Mouse (Mus musculus): Measurements from ENCODE around the gene Por. TPM values are rescaled to one million over a fixed set of nuclear protein-coding genes. Genes with fewer than 3 reads are reported as not detected.

The Por gene
- total and polyA plus RNA-seq, 2 experiments, result 211 to 284 TPM

GRCm38 (mm10) chr5:135693281-135693853 is 23.5 kb downstream of the Por start:
- peaks cover 30% of the 10 kb centered on the region; the same call in 1 of the 2 replicates for H3K79me2 ChIP-seq (ENCODE audit: control insufficient read depth, insufficient read depth, low read length)

GRCm38 (mm10) chr5:135695277-135695721 is 25.5 kb downstream of the Por start:
- Histone ChIP-seq H3K4me3 (ENCODE audit: insufficient read depth, low read depth, low read length) (no peak overlapping the region), H3K36me3 (ENCODE audit: control insufficient read depth, insufficient read depth, low read length) (peaks cover 32% of the 10 kb centered on the region), H3K27me3 (ENCODE audit: control insufficient read depth, insufficient read depth, low read length) (no peaks in the 10 kb centered on the region), H3K27ac (replicated peaks; ENCODE audit: insufficient read depth, low read depth, low read length) (peak overlapping the region; percentile 21), H3K79me2 (ENCODE audit: control insufficient read depth, insufficient read depth, low read length) (peaks cover 34% of the 10 kb centered on the region), H3K9ac (ENCODE audit: low read depth, low read length) (peak overlapping the region; percentile 49; the same call in 1 of the 2 replicates), H3K4me1 (ENCODE audit: control insufficient read depth, insufficient read depth, low read length) (peaks cover 38% of the 10 kb centered on the region)
- DNase-seq (ENCODE audit: extremely low read depth, low read depth, low spot score), result peak; percentile 100
- 14% methylated on average over 7 of the region's 7 CpGs for WGBS
- TF ChIP-seq CTCF (IDR thresholded peaks at IDR 0.05; ENCODE audit: low read depth, low read length) (no peak), POLR2A (IDR thresholded peaks at IDR 0.05; ENCODE audit: extremely low read depth, insufficient read depth, low read length) (no peak)

More at GRCm38 (mm10) chr5:135693281-135693853, 23.5 kb downstream of the Por start:
- TF ChIP-seq POLR2A (IDR thresholded peaks at IDR 0.05; ENCODE audit: extremely low read depth, insufficient read depth, low read length) (0 out of 2 replicates have a peak, but pooled peaks have one; percentile 9), CTCF (IDR thresholded peaks at IDR 0.05; ENCODE audit: low read depth, low read length) (no peak)
- Histone ChIP-seq H3K4me3 (ENCODE audit: insufficient read depth, low read depth, low read length) (no peak overlapping the region), H3K9ac (ENCODE audit: low read depth, low read length) (peak overlapping the region; percentile 18), H3K27me3 (ENCODE audit: control insufficient read depth, insufficient read depth, low read length) (no peaks in the 10 kb centered on the region), H3K4me1 (ENCODE audit: control insufficient read depth, insufficient read depth, low read length) (peaks cover 26% of the 10 kb centered on the region), H3K36me3 (ENCODE audit: control insufficient read depth, insufficient read depth, low read length) (peaks cover 23% of the 10 kb centered on the region), H3K27ac (replicated peaks; ENCODE audit: insufficient read depth, low read depth, low read length) (peak overlapping the region; percentile 84)
- 81% methylated on average over 5 of the region's 5 CpGs for WGBS
- DNase-seq (ENCODE audit: extremely low read depth, low read depth, low spot score), result no peak

GRCm38 (mm10) chr5:135697711-135698111 is 27.9 kb downstream of the Por start:
- H3K4me3 ChIP-seq (ENCODE audit: insufficient read depth, low read depth, low read length), result no peak overlapping the region
- H3K79me2 ChIP-seq (ENCODE audit: control insufficient read depth, insufficient read depth, low read length), result peaks cover 52% of the 10 kb centered on the region
- peak overlapping the region; percentile 80 for H3K27ac ChIP-seq (replicated peaks; ENCODE audit: insufficient read depth, low read depth, low read length)
- TF ChIP-seq CTCF (IDR thresholded peaks at IDR 0.05; ENCODE audit: low read depth, low read length), result no peak
- 18% methylated on average over 5 of the region's 5 CpGs for WGBS
- peak overlapping the region; percentile 58 for H3K9ac ChIP-seq (ENCODE audit: low read depth, low read length)
- H3K27me3 ChIP-seq (ENCODE audit: control insufficient read depth, insufficient read depth, low read length), result no peaks in the 10 kb centered on the region
- H3K4me1 ChIP-seq (ENCODE audit: control insufficient read depth, insufficient read depth, low read length), result peaks cover 48% of the 10 kb centered on the region
- peak; percentile 90 for DNase-seq (ENCODE audit: extremely low read depth, low read depth, low spot score)
- H3K36me3 ChIP-seq (ENCODE audit: control insufficient read depth, insufficient read depth, low read length), result peaks cover 36% of the 10 kb centered on the region

GRCm38 (mm10) chr5:135701601-135702000 is 31.8 kb downstream of the Por start:
- H3K27ac ChIP-seq (replicated peaks; ENCODE audit: insufficient read depth, low read depth, low read length), result no peak overlapping the region
- no peak overlapping the region for H3K4me3 ChIP-seq (ENCODE audit: insufficient read depth, low read depth, low read length)
- no peaks in the 10 kb centered on the region for H3K27me3 ChIP-seq (ENCODE audit: control insufficient read depth, insufficient read depth, low read length)
- peaks cover 39% of the 10 kb centered on the region for H3K36me3 ChIP-seq (ENCODE audit: control insufficient read depth, insufficient read depth, low read length)
- peaks cover 57% of the 10 kb centered on the region for H3K4me1 ChIP-seq (ENCODE audit: control insufficient read depth, insufficient read depth, low read length)
- no peak overlapping the region for H3K9ac ChIP-seq (ENCODE audit: low read depth, low read length)
- TF ChIP-seq CTCF (IDR thresholded peaks at IDR 0.05; ENCODE audit: low read depth, low read length), result no peak
- no peak for TF ChIP-seq POLR2A (IDR thresholded peaks at IDR 0.05; ENCODE audit: extremely low read depth, insufficient read depth, low read length)
- H3K79me2 ChIP-seq (ENCODE audit: control insufficient read depth, insufficient read depth, low read length), result peaks cover 60% of the 10 kb centered on the region
- no peak for DNase-seq (ENCODE audit: extremely low read depth, low read depth, low spot score)
- WGBS, result 84% methylated on average over 4 of the region's 4 CpGs

GRCm38 (mm10) chr5:135702190-135702589 is 32.4 kb downstream of the Por start:
- no peak overlapping the region for H3K4me3 ChIP-seq (ENCODE audit: insufficient read depth, low read depth, low read length)
- peaks cover 58% of the 10 kb centered on the region for H3K4me1 ChIP-seq (ENCODE audit: control insufficient read depth, insufficient read depth, low read length)
- WGBS, result 51% methylated on average over 6 of the region's 6 CpGs
- H3K27ac ChIP-seq (replicated peaks; ENCODE audit: insufficient read depth, low read depth, low read length), result peak overlapping the region; percentile 43; the same call in 1 of the 2 replicates
- TF ChIP-seq CTCF (IDR thresholded peaks at IDR 0.05; ENCODE audit: low read depth, low read length), result no peak
- TF ChIP-seq POLR2A (IDR thresholded peaks at IDR 0.05; ENCODE audit: extremely low read depth, insufficient read depth, low read length), result no peak
- DNase-seq (ENCODE audit: extremely low read depth, low read depth, low spot score), result peak; percentile 59
- H3K36me3 ChIP-seq (ENCODE audit: control insufficient read depth, insufficient read depth, low read length), result peaks cover 43% of the 10 kb centered on the region
- H3K27me3 ChIP-seq (ENCODE audit: control insufficient read depth, insufficient read depth, low read length), result no peaks in the 10 kb centered on the region
- H3K79me2 ChIP-seq (ENCODE audit: control insufficient read depth, insufficient read depth, low read length), result peaks cover 62% of the 10 kb centered on the region
- H3K9ac ChIP-seq (ENCODE audit: low read depth, low read length), result no peak overlapping the region

GRCm38 (mm10) chr5:135702682-135703192 is 32.9 kb downstream of the Por start:
- TF ChIP-seq POLR2A (IDR thresholded peaks at IDR 0.05; ENCODE audit: extremely low read depth, insufficient read depth, low read length), result no peak
- TF ChIP-seq CTCF (IDR thresholded peaks at IDR 0.05; ENCODE audit: low read depth, low read length), result peak; percentile 45; the same call in 1 of the 2 replicates
- 33% methylated on average over 15 of the region's 15 CpGs for WGBS
- Histone ChIP-seq H3K4me3 (ENCODE audit: insufficient read depth, low read depth, low read length) (no peak overlapping the region), H3K9ac (ENCODE audit: low read depth, low read length) (peak overlapping the region; percentile 26; the same call in 1 of the 2 replicates), H3K4me1 (ENCODE audit: control insufficient read depth, insufficient read depth, low read length) (peaks cover 60% of the 10 kb centered on the region), H3K36me3 (ENCODE audit: control insufficient read depth, insufficient read depth, low read length) (peaks cover 42% of the 10 kb centered on the region), H3K27ac (replicated peaks; ENCODE audit: insufficient read depth, low read depth, low read length) (peak overlapping the region; percentile 43), H3K27me3 (ENCODE audit: control insufficient read depth, insufficient read depth, low read length) (no peaks in the 10 kb centered on the region), H3K79me2 (ENCODE audit: control insufficient read depth, insufficient read depth, low read length) (peaks cover 63% of the 10 kb centered on the region)
- peak; percentile 51 for DNase-seq (ENCODE audit: extremely low read depth, low read depth, low spot score)

Data from liver, adult 2 months (tissue).